Mouse (Mus musculus) left cerebral cortex, adult 8-10 months (tissue): ENCODE measurements around the gene Hormad1. TPM values are rescaled to one million over a fixed set of nuclear protein-coding genes. Genes with fewer than 3 reads are reported as not detected.
"Not testable (repeated sequence)": the region's sequence is repeated elsewhere in the genome, so short reads cannot be mapped to it uniquely, and the experiment has no call there.

Source experiments
- DNase-seq, 2 experiments: peaks; one replicate each; pipeline ENCODE4 v3.0.0; 2022; ENCODE audit warnings: low spot score in 2 of 2
- total RNA-seq, 4 experiments: library from RNA; stranded (reverse); gene quantifications; 2 replicates each; pipeline ENCODE4 v1.2.4; 2022

The Hormad1 gene
- not detected for total RNA-seq

DNA sequence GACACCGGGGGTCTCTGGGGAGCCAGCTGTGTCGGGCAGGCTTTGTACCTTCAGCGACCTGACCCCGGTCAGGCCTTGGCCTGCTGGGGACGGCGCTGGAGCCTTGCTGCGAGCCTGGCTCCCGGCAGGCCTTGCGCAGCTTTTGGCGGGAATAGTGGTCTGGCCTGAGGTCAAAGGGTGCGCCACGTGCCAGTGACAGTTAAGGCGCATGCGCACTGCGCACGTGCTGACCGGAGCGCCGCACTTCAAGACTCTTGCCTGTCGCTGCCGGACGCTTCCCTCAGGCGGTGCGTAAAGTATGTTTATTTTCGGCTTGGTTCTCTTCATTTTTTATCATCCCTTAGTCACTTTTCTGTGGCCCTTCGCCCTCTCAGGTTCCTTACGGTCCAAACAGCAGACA is at the start of gene Hormad1:
Gene Hormad1 (plus strand): TSS at position 241 of the 400 bp plus-strand sequence.
- DNase-seq = no peak

DNA sequence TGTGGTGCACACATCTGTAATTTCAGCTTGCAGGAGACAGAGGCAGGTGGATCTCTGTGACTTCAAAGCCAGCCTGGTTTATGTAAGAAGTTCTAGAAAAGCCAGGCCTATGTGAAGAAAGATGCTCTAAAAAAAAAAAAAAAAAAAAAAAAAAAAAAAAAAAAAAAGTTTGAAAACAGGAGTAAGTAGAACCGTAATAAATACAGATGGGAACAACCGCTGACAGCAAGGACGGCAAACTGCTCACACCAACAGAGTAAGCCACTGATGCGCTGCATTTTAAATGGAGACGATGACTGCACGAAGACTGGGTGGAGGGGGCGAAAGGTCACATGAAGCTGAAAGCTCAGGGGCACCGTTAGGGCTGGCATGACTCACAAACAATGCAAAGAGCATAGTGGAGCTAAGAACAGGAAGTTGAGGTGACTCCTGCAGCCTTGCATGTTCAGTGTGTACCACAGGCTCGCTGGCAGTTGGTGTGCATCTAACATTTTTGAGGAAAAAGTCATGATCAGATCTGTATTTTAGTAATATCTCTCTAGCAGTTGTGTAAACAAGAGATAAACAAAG is 47.8 kb upstream of the Hormad1 start:
- no peak for DNase-seq

GRCm38 (mm10) chr3:95516614-95517041 is 42.8 kb upstream of the Hormad1 start:
- no peak for DNase-seq

GRCm38 (mm10) chr3:95517493-95517898 is 42.0 kb upstream of the Hormad1 start:
- peak; percentile 33 to 62 for DNase-seq

DNA sequence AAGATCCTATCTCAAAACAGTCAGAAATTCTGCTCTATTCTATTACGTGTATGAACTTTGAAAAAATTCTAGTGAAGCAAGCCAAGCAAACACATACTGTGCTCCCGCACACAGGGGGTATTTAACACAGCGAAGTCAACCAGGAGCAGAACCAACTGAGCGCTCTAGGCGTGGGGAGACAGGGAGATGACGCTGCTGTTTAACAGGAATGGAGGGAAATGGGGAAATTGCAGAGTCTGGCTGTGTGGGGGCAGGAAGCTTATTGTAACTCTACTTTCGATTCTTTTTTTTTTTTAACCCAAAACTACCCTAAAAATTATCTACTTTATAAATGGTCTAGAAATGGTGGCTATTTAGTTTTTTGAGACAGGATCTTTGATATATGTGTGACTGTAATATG is 40.6 kb upstream of the Hormad1 start:
- no peak for DNase-seq

DNA sequence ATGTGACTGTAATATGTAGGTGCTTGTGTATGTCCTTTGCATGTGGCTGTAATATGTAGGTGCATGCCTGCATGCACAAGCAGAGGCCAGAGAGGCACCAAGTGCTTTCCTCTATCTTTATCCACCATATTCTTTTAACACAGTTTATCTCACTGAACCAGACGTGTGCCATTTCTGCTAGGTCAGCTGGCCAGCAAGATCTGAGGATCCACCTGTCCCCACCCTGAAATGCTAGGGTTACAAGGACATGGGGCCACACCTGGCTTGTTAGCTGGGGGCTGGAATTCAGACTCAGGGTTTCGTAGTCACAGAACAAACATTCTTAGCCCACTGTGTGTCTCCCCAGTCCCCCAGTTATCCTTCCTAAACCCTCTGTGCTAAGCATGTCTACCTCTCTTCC is 40.2 kb upstream of the Hormad1 start:
- no peak for DNase-seq

DNA sequence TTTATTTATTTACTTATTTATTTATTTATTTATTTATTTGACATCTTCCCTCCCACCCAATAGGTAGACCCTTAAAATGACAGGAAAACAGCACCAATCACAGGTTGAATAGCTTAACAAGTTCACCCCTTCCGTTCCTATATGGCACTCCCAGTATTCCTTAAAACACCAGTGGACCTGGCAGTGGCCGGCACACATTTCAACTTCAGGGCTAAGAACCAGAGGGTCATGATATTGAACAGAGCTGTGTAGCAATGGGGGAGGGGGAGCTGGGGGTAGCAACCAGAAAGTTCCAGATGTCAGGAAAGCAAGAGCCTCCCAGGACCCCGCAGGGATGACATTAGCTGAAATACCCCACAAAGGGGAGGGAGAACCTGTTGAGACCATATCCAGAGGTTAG is 39.4 kb upstream of the Hormad1 start:
- DNase-seq = no peak

DNA sequence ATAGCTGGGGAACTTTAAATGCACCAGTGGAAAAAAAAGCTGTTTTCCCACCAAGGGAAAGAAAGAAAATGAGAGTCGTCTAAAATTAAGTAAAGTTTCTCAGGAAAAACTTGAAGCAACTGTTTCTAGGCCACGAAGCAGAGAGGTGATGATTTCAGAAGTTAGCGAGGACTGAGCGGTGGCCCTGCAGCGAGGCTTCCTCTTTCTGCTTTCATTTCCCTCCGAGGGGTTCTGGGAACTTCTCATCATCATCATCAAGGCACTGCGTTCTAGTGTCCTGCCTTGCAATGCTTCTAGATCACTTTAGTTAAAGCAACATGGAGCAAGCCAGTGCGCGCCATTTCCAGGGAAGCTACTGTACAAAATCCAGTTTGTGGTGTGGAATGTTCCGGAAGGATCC is 38.3 kb upstream of the Hormad1 start:
- DNase-seq = no peak

- DNase-seq = no peak
These were observed 35.8 kb upstream of the Hormad1 start for GRCm38 (mm10) chr3:95523662-95524061.

- no peak for DNase-seq
These were observed 34.8 kb upstream of the Hormad1 start for GRCm38 (mm10) chr3:95524673-95525072.

- no peak for DNase-seq
These were observed 33.4 kb upstream of the Hormad1 start for GRCm38 (mm10) chr3:95526111-95526510.

DNA sequence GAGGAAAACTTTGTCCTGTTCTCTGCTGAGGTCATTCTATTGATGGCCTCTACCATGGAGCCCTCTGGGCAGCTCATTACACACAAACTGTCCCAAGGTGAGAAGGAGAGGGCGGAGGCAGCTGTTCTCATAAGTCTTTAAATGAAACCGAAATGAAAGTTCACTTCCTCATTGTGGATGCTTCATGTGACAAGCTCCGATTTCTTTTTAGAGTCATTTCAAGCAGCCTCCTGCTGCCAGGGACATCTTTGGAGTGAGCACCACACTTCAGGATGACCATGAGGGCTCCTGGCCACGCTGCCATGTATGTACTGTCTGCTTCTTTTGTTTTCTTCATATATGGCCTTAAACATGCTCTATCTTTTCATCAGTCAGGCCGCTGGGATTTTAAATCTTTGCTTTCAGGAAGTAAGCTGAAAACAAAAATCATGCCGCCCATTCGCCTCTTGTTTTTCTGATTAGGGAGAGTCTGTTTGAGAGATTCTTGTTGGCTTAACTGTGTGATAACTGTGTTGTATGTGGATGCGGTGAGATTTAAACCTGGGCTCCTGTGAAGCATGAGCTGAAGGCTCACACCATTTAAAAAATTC is 32.8 kb upstream of the Hormad1 start, which contains the start of gene Ctss:
Gene Ctss (plus strand): TSS at position 165 of the 590 bp plus-strand sequence.
- no peak for DNase-seq

DNA sequence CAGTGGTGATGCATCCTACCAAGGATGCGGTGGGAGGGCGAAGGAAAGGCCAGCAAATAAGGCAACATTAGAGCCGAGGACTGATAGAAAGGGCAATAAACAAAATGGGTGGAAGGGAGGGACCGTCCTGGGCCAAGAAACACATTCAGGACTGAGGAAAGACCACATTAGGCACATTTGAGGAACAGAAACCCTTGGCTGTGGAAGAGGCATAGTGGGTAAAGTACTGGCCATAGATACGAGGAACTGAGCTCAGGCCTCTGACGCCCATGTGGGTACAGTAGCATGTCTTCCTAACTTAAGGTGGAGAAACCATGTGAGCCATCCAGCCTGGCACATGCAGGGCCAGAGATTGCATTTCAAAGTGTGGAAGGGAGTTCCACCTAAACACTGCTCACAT is 29.7 kb upstream of the Hormad1 start:
- no peak for DNase-seq

GRCm38 (mm10) chr3:95531025-95531424 is 28.5 kb upstream of the Hormad1 start:
- no peak for DNase-seq

GRCm38 (mm10) chr3:95533364-95533763 is 26.1 kb upstream of the Hormad1 start:
- no peak for DNase-seq

- no peak for DNase-seq
These were observed 24.6 kb upstream of the Hormad1 start for GRCm38 (mm10) chr3:95534927-95535326.

DNA sequence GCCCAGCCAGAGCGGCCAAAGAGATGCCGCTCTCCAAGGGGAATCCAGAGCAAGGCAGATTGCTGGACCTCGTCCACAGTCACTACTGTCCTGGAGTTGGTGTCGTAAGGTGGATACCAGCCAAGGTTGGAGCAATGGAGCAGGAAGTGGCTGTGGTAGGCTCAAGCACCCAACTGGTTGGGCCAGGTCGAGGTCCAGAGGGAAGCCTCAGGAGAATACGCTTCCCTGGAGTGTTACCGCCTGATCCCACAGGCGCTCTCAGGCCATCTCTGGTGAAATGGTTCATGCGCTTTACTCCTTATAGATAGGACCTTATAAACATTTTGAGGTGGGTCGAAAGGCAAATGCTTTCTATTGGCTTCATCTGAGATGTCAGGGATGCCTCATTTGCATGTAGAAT is 20.5 kb upstream of the Hormad1 start:
- DNase-seq = no peak

- DNase-seq = no peak
These were observed 19.6 kb upstream of the Hormad1 start for GRCm38 (mm10) chr3:95539837-95540236.

DNA sequence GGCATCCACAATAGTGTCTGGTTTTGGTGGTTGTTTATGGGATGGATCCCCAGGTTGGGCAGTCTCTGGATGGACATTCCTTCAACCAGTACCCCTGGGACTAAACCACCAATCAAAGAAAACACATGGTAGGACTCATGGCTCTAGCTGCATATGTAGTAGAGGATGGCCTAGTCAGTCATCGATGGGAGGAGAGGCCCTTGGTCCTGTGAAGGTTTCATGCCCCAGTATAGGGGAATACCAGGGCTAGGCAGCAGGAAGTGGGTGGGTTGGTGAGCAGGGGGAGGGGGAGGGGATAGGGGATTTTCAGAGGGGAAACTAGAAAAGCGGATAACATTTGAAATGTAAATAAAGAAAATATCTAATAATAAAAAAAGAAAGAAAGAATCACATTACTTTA is 18.3 kb upstream of the Hormad1 start:
- DNase-seq = not testable (repeated sequence)

DNA sequence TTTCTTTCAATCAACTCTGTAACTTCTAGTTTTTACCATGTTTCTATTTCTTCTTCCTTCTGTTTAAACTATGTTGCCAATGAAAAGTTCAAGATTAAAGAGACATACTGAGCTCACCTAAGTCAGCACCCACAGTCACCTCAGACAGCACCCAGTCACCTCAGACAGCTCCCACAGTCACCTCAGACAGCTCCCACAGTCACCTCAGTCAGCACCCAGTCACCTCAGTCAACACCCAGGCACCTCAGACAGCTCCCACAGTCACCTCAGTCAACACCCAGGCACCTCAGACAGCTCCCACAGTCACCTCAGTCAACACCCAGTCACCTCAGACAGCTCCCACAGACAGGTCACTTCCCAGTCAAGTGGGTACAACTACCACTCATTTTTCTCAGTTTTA is 17.3 kb upstream of the Hormad1 start:
- DNase-seq = no peak

DNA sequence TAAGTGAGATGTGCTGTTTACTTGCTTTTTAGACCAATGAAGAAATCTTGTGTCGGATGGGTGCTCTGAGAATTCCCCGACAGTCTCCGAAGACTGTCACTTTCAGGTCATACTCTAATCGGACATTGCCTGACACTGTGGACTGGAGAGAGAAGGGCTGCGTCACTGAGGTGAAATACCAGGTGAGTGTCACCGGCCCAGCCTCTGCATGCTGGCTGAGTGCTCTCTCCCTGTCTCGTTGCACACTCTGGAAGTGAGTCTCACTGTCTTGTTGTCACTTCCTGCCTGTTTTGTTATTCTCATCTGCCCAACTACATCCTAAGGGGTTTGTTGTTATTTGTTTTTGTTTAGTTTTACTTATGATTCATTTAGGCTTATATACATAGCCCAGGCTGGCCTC is 16.5 kb upstream of the Hormad1 start:
- no peak for DNase-seq

DNA sequence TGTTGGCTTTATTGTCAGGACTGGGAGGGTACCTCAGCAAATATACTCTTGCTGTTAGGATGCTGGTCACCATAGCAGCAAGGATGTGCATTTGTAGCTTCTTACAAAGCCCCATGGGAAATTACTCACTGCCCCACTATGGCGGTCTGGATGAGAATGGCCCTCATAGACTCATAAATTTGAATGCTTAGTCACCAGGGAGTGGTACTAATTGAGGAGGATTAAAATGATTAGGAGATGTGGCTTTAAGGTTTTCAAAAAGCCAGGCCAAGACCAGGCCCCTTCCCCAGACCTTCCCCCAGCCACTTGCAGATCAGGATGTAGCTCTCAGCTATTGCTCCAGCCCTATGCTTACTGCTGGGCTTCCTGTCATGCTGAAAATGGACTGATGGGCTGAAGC is 9.3 kb upstream of the Hormad1 start:
- DNase-seq = no peak

DNA sequence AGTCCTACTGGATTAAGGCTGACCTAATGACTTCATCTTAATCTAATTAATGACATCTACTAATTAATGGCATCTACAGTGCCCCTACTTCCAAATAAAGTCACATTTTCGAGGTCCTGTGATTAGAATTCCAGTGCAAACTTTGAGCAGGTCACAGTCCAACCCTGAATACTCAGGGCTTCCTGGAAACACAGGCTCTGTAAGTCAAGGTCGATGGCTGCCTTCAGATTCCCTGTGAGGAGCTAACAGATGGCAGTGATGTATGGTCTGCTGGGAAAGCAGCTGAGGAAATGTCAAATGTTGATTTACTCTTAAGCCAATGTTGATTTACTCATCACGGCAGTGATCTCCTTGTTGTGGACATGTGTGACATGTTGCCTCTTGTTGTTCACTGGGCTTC is 5.5 kb upstream of the Hormad1 start:
- no peak for DNase-seq

DNA sequence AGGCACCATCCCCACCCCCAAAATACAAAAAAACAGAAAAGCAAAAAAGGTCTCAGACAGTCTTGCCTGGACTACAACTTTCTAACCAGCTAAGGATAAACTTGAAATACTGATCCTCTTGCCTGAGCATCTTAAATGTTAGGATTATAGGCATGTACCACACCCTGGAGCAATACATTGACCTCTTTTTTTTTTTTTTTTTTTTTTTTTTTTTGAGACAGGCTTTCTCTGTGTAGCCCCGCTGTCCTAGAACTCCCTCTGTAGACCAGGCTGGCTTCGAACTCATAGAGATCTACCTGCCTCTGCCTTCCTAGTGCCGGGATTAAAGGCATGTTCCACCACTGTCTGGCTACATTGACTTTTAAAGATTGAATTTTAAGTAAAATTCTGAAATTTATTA is 1.3 kb downstream of the Hormad1 start:
- no peak for DNase-seq
